Mouse (Mus musculus) MEL (cell line): ENCODE measurements around the gene Marc1.

Source experiments
- BHLHE40 ChIP-seq: IDR thresholded peaks from 2 replicates; pipeline ENCODE4 v1.6.1; 2012; ENCODE audit warnings: low read depth, mild to moderate bottlenecking, inconsistent platforms, low read length, improper control_type of control experiment, borderline replicate concordance
- CTCF ChIP-seq, 3 experiments: IDR thresholded peaks in 2 of 3; conservative IDR thresholded peaks in 1 of 3; 2 replicates each; pipeline ENCODE4 v1.5.1; 2011 to 2012; ENCODE audit warnings: low read length in 3 of 3, low read depth in 2 of 3, mild to moderate bottlenecking in 2 of 3, improper control_type of control experiment in 1 of 3, inconsistent platforms in 1 of 3, mixed read lengths in 1 of 3, moderate library complexity in 1 of 3; ENCODE audit not compliant: control insufficient read depth in 1 of 3, insufficient read depth in 1 of 3, poor library complexity in 1 of 3, severe bottlenecking in 1 of 3
- MXI1 ChIP-seq: IDR thresholded peaks from 2 replicates; pipeline ENCODE4 v1.6.1; 2011; ENCODE audit warnings: mild to moderate bottlenecking, low read depth, low read length, improper control_type of control experiment
- POLR2A ChIP-seq, 2 experiments: IDR thresholded peaks; 2 replicates each; pipeline ENCODE4 v1.6.1; 2011 to 2012; ENCODE audit warnings: low read length in 2 of 2, mild to moderate bottlenecking in 2 of 2, control low read depth in 1 of 2, improper control_type of control experiment in 1 of 2, low read depth in 1 of 2, moderate library complexity in 1 of 2; ENCODE audit not compliant: control insufficient read depth in 1 of 2, insufficient read depth in 1 of 2, poor library complexity in 1 of 2
- UBTF ChIP-seq: IDR thresholded peaks from 2 replicates; pipeline ENCODE4 v1.6.1; 2012; ENCODE audit warnings: low read depth, mild to moderate bottlenecking, inconsistent platforms, low read length, improper control_type of control experiment, moderate library complexity, borderline replicate concordance; ENCODE audit not compliant: insufficient read depth

DNA sequence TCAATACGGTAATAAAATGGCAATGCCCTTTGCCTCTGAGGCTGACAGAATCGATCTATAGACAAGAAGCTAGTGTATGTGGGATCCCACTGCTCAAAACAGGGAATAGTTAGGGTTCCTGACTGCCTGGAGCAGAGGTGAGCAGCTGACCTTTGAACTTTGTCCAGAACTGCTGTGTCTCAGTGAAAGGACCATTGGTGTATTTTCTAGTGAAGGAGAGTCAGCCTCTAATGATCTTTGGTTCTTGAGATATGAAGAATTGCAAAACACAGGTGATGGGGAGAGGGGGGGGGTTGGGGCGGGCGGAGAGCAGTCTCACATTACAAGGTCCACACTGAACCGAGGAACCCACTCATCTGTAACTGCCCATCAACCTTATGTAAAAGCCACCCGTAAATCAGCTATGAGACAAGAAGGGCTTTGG lies 1.5 kb downstream of the Marc1 start:
- TF ChIP-seq POLR2A (IDR thresholded peaks at IDR 0.05; ENCODE audit: control insufficient read depth in 1 of 2, insufficient read depth in 1 of 2, low read depth in 1 of 2, low read length in 2 of 2, poor library complexity in 1 of 2) (no peak), CTCF (IDR thresholded peaks at IDR 0.05 in 2 of 3, conservative IDR thresholded peaks at IDR 0.05 in 1 of 3; ENCODE audit: control insufficient read depth in 1 of 3, insufficient read depth in 1 of 3, low read depth in 2 of 3, low read length in 3 of 3, poor library complexity in 1 of 3, severe bottlenecking in 1 of 3) (no peak), UBTF (no peak), BHLHE40 (no peak), MXI1 (no peak)
